Mouse (Mus musculus): ENCODE results near the gene Fyn.

The Fyn gene

GRCm38 (mm10) chr10:39379287-39379686, 10.6 kb downstream of the Fyn start:
- no peak for DNase-seq

DNA sequence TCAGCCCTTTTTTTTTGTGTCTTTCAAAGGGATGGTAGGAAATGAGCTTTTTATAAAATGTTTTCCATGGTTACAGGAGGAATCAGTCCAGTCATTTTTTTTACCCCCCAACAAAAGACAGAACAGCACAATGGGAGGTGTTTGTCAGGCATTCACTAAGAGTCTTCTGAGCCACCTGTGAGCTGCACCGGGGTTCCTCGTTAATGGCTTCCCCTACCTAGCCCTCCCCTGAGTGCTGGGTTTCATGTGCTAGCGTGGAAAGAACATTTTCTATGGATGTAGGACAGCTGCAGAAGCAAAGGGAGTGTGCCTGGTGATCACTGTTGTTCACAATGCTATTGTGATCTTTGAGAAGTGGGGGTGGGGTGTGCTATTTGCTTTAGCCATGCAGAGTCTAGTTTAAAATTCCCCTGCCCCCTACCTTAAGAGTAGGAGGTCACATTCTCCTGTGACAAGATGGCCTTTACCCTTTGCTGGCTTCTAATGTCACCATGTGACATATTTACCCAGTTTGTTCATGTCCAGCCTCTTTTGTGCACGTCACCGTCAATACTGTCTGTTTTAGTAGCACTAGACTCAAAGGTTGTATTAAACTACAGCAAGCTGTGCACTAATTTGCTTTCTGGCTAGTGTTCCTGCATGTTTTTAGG, 11.2 kb downstream of the Fyn start:
- DNase-seq = peak in 1 of 2 experiments; percentile 5

DNA sequence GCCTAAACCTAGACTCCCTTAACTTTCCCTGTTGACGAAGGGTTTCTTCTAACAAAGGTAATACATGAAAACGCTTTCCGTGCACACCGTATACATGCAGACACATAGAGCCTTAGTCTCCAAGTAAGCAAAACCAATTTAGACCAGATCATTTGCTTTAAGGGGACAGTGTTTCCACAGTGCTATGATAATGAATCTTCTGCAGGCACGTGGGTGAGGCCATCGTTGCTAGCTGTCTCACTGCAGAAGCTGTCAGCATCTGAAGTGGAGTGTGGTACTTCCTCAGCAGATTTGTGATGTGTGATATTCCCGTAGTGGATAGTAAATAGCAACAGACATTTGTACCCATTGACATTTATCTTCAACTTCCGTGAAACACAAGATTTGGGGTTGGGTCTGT, 16.6 kb downstream of the Fyn start:
- DNase-seq = peak in 1 of 2 experiments; percentile 2

DNA sequence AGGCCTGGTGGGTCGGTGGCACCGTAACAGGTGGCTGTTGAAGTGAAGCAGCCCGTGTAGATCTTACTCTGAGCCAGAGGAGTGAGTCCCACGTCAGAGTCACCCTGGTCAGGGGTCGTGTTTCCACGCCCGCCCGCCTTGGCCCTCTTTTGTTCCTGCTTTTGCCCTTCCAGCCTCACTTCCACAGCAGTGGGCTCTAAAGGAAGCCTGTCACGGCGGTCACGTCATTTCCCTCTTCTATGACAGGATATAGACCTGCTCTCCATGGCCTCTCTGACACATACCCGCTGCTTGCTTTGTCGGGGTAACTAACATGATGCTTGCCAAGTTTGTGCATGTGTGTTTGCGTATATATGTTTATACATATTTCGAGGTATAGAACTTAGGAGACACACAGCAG, 17.5 kb downstream of the Fyn start:
- no peak for DNase-seq

DNA sequence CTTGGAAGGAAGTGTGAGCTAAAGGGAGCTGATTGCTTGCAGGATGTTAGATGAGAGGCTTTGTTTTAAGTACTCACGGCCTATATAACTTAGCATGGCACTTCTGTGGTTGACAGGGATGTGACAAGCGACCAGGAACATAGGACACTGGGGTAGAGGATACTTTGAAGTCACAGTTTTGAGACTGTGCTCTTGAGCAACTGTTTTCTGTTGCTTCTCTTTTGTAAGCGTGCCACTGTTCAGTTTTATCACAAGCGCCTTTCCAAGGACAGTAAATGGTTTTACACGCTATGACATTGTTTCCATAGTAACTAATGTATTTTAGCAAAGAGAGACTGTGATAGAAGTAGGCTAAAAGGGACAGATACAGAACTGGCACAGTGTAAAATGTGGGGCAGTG, 18.4 kb downstream of the Fyn start:
- peak in 1 of 2 experiments; percentile 1 for DNase-seq

- DNase-seq = peak; percentile 9 to 13
These were observed 18.9 kb downstream of the Fyn start for GRCm38 (mm10) chr10:39387556-39387955.

DNA sequence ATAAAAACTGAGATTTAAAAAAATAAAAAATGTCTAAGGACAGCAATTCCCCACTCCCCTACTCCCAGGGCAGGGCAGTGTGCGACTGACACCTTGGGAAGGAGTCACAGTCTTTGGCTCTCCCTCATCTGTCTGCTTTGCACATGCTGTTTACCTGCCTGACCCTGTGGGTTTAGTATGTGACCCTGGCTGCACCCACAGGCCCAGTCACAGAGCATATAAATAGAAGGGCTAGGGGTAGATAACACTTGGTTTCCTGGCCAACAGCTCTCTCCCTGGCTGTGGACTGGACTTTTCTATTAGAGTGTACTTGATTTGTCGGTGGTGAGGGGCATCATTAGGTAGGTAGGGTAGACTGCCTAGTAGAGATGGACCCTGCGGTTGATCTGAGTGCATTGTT, 19.5 kb downstream of the Fyn start:
- DNase-seq = peak in 1 of 2 experiments; percentile 2

GRCm38 (mm10) chr10:39389451-39389891, 20.8 kb downstream of the Fyn start:
- DNase-seq = peak in 1 of 2 experiments; percentile 49

GRCm38 (mm10) chr10:39390541-39390940, 21.9 kb downstream of the Fyn start:
- DNase-seq = no peak

- DNase-seq = no peak
These were observed 24.3 kb downstream of the Fyn start for GRCm38 (mm10) chr10:39392900-39393483.

DNA sequence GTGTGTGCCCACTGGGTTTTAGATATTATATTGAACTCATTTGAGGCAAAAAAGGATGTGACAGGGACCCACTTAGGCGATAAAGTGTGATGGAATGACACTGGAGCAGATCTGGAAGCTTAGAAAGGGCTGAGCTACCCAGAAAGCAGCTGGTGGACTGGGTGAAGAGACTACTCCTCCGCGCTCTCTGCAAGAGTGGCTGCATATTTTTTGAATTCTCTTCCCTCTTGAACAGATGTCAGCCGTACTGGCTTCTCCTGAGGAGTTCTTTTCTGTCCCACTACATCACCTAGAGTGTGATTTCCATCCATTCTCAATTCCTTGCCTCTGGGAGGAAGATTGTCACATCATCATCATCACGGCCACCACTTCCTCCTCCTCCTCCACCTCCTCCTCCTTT, 26.9 kb downstream of the Fyn start:
- no peak for DNase-seq

DNA sequence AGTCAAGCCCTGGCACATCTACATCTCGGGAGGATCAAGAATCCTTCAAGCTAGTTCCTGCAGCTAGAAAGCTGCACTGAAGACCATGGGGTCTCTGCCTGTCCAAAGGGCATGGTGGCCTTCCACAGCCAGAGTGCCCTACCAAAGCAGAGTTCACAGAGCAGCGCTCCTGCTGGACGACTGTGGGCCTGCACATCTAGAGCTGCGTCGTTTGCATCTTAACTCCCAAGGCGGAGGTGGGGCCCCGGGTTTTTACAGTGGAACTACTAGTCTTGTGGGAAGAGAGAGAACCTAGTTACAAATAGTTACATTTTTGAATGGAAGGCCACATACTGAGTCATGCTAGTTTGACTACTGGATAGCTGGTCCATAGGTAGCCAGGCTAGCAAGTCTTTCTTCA, 30.3 kb downstream of the Fyn start:
- DNase-seq = no peak

GRCm38 (mm10) chr10:39400155-39400554, 31.5 kb downstream of the Fyn start:
- DNase-seq = no peak

DNA sequence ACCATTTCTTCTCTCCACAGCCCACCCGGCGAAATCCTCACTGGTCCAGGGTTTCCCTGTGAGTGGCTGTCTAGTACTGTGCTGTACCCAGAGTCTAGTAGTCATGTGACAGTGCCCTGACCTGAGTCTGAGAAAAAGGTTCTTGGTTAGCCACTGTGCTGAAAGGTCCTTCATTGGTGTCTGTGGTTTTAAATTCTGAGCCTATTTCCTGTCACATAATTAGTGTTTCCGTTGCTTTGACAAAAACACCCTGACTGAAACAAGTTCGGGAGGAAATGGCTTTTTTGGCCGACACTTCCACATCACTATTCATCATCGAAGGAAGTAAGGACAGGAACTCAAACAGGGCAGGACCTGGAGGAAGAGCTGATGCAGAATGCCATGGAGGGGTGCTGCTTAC, 33.8 kb downstream of the Fyn start:
- DNase-seq = no peak

DNA sequence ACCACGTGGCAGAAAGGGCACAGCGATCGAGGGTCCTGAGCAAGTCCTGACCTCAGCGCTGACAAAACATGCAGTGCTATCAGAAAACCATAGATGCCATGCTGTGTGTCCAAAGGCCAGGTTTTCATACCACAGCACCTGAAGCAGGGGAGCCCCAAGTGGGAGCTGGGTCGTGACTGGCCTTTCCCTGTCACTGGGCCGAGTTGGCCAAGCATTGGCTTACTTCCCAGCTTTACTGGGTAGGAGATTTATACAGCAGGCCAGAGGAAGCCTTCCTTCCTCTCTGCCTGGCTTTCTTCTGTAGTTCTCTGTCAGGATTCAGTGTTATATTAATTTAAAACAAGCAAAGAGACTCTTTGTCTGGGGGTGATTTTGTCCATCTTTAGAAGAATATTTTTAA, 35.1 kb downstream of the Fyn start:
- peak; percentile 71 to 80 for DNase-seq

- peak; percentile 69 to 81 for DNase-seq
These were observed 35.5 kb downstream of the Fyn start for GRCm38 (mm10) chr10:39404175-39404574.

GRCm38 (mm10) chr10:39405982-39406797, 37.5 kb downstream of the Fyn start:
- peak; percentile 42 to 51 for DNase-seq

- no peak for DNase-seq
These were observed 38.1 kb downstream of the Fyn start for GRCm38 (mm10) chr10:39406798-39407189.

DNA sequence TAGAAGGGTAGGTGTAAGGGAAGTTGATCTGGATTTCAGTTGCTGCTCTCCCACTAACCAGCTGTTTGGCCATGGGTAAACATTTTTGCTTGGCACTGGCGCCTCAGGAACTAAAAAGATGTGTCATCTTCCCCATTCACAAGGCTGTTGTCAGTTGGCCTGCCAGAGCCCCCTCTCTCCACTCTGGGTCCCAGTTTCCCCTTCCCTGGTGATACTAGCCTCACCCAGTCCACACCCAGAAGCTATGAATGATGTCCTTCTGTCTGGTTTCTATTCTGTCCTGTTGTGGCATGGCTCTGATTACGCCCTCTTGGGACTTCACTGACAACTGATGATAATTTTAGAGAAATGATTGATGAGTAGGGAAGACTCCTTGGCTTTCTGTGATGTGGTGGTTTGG, 38.9 kb downstream of the Fyn start:
- no peak for DNase-seq

- DNase-seq = no peak
These were observed 40.9 kb downstream of the Fyn start for GRCm38 (mm10) chr10:39409602-39410001.

GRCm38 (mm10) chr10:39410151-39410649, 41.5 kb downstream of the Fyn start:
- DNase-seq = no peak

DNA sequence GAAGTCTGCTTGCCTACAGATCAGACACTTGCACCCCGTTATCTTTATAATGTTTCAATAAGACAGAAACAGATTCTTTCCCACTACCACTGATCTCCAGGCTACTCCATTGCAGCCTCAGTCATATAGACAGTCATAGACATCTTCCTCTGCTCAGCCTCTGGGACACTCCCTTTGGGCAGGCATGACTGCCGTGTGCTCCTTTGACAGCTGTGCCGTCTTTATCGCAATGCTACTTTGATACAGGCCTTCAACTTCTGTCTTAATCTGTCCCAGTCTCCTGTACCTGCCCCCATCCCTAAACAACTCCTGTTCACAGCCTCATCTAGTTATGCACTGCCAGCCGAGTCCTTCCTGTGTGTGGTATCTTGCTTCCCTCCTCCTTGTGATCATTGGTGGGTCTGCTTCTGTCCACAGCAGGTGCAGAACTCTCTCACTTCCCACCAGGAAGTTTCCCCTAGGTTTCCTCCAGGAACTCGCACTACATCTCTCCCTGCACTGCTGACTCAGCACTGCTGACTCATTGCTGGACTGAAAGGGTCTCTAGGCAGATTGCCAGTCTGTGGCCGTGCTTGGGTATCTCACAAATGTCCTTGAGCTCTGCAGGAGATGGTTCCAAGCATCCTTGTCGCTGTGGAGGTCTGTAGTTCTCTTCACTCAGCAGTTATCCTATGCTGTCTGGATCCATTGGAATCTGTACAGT, 43.4 kb downstream of the Fyn start:
- DNase-seq = no peak

Data from cerebellum, postnatal 25 days (tissue).